Mouse (Mus musculus) stomach, postnatal 0 days (tissue): ENCODE results near the gene Oxnad1.

ENCODE experiments used
- CTCF ChIP-seq: IDR thresholded peaks from 2 replicates; pipeline ENCODE4 v1.5.1; 2016; ENCODE audit warnings: antibody characterized with exemption, low read depth, mild to moderate bottlenecking, moderate library complexity
- EP300 ChIP-seq: optimal IDR thresholded peaks from 2 replicates; pipeline ENCODE3; 2016; ENCODE audit warnings: antibody characterized with exemption

DNA sequence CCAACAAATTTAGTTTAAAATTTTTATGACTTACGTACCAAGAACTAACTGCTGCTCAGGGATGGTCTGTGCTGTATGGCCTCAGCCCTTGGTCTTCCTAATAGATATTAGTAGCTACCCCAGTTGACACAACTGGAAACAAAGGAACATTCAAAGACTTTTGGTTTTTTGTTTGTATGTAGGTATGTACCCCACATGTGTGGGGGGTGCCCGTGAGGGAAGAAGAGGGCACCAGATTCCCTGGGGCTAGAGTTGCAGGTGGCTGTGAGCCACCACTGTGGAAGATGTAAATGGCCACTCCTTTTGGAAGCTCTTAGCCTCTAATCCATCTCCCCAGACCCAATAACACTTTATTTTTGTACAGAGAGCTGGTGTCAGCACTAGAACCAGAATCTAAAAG, 1.7 kb upstream of the Oxnad1 start:
- no peak for TF ChIP-seq CTCF
- TF ChIP-seq EP300, result no peak
